Mouse (Mus musculus): ENCODE measurements around the gene Cldn10.

The Cldn10 gene

GRCm38 (mm10) chr14:118911521-118911920 is 123.8 kb downstream of the Cldn10 start:
- no peak for DNase-seq (ENCODE audit: low spot score)

GRCm38 (mm10) chr14:118913651-118914050 is 125.9 kb downstream of the Cldn10 start:
- DNase-seq (ENCODE audit: low spot score): no peak

GRCm38 (mm10) chr14:118919025-118919424 is 131.3 kb downstream of the Cldn10 start:
- peak; percentile 42 for DNase-seq (ENCODE audit: low spot score)

GRCm38 (mm10) chr14:118920654-118921053 is 132.9 kb downstream of the Cldn10 start:
- DNase-seq (ENCODE audit: low spot score): no peak

- no peak for DNase-seq (ENCODE audit: low spot score)
These were observed 134.5 kb downstream of the Cldn10 start for GRCm38 (mm10) chr14:118922251-118922650.

- no peak for DNase-seq (ENCODE audit: low spot score)
These were observed 135.0 kb downstream of the Cldn10 start for GRCm38 (mm10) chr14:118922667-118923184.

Data from MN1 (cell line).